Mouse (Mus musculus): Measurements from ENCODE around the gene Dusp14. TPM values are rescaled to one million over a fixed set of nuclear protein-coding genes. Genes with fewer than 3 reads are reported as not detected.
A peak's percentile ranks its signal among the peaks of the same experiment; 100 is the strongest.

The Dusp14 gene
- polyA plus RNA-seq, 1 experiment from 2014 or later, result 21.9 TPM

GRCm38 (mm10) chr11:84073816-84074764 lies 5.0 kb upstream of the Dusp14 start:
- WGBS, result 49% methylated on average over 7 of the region's 7 CpGs
- Histone ChIP-seq H3K9me3 (ENCODE audit: control insufficient read depth, low read depth, low read length) (no peaks in the 10 kb centered on the region), H3K27me3 (ENCODE audit: control insufficient read depth, insufficient read depth, low read length) (no peaks in the 10 kb centered on the region), H3K9ac (replicated peaks; ENCODE audit: low read depth, low read length) (no peak overlapping the region), H3K4me3 (ENCODE audit: low read depth, low read length) (no peak overlapping the region), H3K36me3 (ENCODE audit: control insufficient read depth, insufficient read depth, low read length) (0 out of 2 replicates have a peak, but pooled peaks cover 7% of the 10 kb centered on the region), H3K4me2 (replicated peaks; ENCODE audit: low read depth, low read length) (no peak overlapping the region), H3K27ac (ENCODE audit: low read length) (no peak overlapping the region), H3K4me1 (ENCODE audit: control insufficient read depth, insufficient read depth, low read length) (peaks cover 19% of the 10 kb centered on the region)
- ATAC-seq (ENCODE audit: insufficient number of reproducible peaks, insufficient read depth, low FRiP score, low read depth), result no peak

- Histone ChIP-seq H3K9ac (replicated peaks; ENCODE audit: low read depth, low read length) (no peak overlapping the region), H3K4me1 (ENCODE audit: control insufficient read depth, insufficient read depth, low read length) (peaks cover 19% of the 10 kb centered on the region), H3K36me3 (ENCODE audit: control insufficient read depth, insufficient read depth, low read length) (no peaks in the 10 kb centered on the region), H3K27me3 (ENCODE audit: control insufficient read depth, insufficient read depth, low read length) (no peaks in the 10 kb centered on the region), H3K9me3 (ENCODE audit: control insufficient read depth, low read depth, low read length) (no peaks in the 10 kb centered on the region), H3K27ac (ENCODE audit: low read length) (no peak overlapping the region), H3K4me2 (replicated peaks; ENCODE audit: low read depth, low read length) (no peak overlapping the region), H3K4me3 (ENCODE audit: low read depth, low read length) (no peak overlapping the region)
- WGBS, result 32% methylated on average over 9 of the region's 9 CpGs
- ATAC-seq (ENCODE audit: insufficient number of reproducible peaks, insufficient read depth, low FRiP score, low read depth), result no peak
Measured at GRCm38 (mm10) chr11:84072904-84073651, 4.0 kb upstream of the Dusp14 start.

DNA sequence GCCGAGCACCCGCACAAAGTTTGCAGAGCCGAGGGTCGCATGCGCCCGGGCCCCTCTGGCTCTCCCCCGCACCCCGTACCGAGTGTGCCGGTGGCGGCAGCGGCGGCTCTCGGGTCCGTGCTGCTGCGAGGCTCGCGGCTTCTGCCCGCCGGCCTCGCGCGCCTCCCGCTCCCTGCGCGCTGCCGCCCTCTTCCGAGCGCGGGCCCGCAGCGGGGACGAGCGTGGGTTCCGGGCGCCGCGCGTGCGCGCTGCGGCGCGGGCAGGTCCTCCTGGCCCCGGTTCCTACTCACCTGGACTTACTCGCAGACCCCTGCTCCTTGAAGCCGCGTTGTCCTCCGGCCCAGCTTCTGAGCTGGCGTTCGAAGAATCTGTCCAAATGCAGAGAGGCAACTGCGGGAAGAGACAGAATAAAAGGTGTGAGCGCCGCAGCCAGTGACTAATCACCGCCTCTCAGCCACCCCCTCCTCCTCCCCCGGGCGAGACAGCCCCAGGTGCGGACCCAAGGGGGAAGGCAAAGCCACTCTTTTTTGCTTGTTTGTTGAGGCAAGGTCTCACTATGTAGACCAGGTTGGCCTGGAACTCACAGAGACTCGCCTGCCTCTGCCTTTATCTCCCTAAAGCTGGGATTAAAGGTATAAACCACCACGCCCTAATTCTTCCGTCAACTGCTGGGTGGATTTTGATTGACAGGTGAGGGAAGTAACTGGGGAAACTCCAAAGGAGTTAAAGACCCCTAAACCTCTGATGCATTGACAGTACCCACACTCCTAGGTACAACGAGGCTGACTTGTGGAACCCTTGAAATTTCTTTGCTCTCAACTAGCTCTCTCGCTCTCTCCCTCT lies 649 bp downstream of the Dusp14 start:
- peak; percentile 73 for ATAC-seq (ENCODE audit: insufficient number of reproducible peaks, insufficient read depth, low FRiP score, low read depth)
- WGBS, result 3% methylated on average over 60 of the region's 63 CpGs
- Histone ChIP-seq H3K4me3 (ENCODE audit: low read depth, low read length) (peak overlapping the region; percentile 56), H3K9ac (replicated peaks; ENCODE audit: low read depth, low read length) (peak overlapping the region; percentile 43), H3K4me1 (ENCODE audit: control insufficient read depth, insufficient read depth, low read length) (peaks cover 13% of the 10 kb centered on the region), H3K4me2 (replicated peaks; ENCODE audit: low read depth, low read length) (peak overlapping the region; percentile 69), H3K36me3 (ENCODE audit: control insufficient read depth, insufficient read depth, low read length) (no peaks in the 10 kb centered on the region), H3K27ac (ENCODE audit: low read length) (no peak overlapping the region), H3K27me3 (ENCODE audit: control insufficient read depth, insufficient read depth, low read length) (no peaks in the 10 kb centered on the region), H3K9me3 (ENCODE audit: control insufficient read depth, low read depth, low read length) (no peaks in the 10 kb centered on the region)

GRCm38 (mm10) chr11:84067720-84068190 lies 1.3 kb downstream of the Dusp14 start:
- Histone ChIP-seq H3K4me3 (ENCODE audit: low read depth, low read length) (peak overlapping the region; percentile 56), H3K27me3 (ENCODE audit: control insufficient read depth, insufficient read depth, low read length) (no peaks in the 10 kb centered on the region), H3K9me3 (ENCODE audit: control insufficient read depth, low read depth, low read length) (no peaks in the 10 kb centered on the region), H3K9ac (replicated peaks; ENCODE audit: low read depth, low read length) (peak overlapping the region; percentile 43), H3K27ac (ENCODE audit: low read length) (no peak overlapping the region), H3K4me1 (ENCODE audit: control insufficient read depth, insufficient read depth, low read length) (peaks cover 7% of the 10 kb centered on the region), H3K36me3 (ENCODE audit: control insufficient read depth, insufficient read depth, low read length) (no peaks in the 10 kb centered on the region), H3K4me2 (replicated peaks; ENCODE audit: low read depth, low read length) (peak overlapping the region; percentile 69)
- 4% methylated on average over 21 of the region's 21 CpGs for WGBS
- ATAC-seq (ENCODE audit: insufficient number of reproducible peaks, insufficient read depth, low FRiP score, low read depth), result peak; percentile 38; the same call in 1 of the 2 replicates

GRCm38 (mm10) chr11:84066927-84067645 lies 2.0 kb downstream of the Dusp14 start:
- Histone ChIP-seq H3K9ac (replicated peaks; ENCODE audit: low read depth, low read length) (no peak overlapping the region), H3K9me3 (ENCODE audit: control insufficient read depth, low read depth, low read length) (no peaks in the 10 kb centered on the region), H3K27me3 (ENCODE audit: control insufficient read depth, insufficient read depth, low read length) (no peaks in the 10 kb centered on the region), H3K4me3 (ENCODE audit: low read depth, low read length) (peak overlapping the region; percentile 56), H3K36me3 (ENCODE audit: control insufficient read depth, insufficient read depth, low read length) (no peaks in the 10 kb centered on the region), H3K4me2 (replicated peaks; ENCODE audit: low read depth, low read length) (peak overlapping the region; percentile 69), H3K27ac (ENCODE audit: low read length) (no peak overlapping the region), H3K4me1 (ENCODE audit: control insufficient read depth, insufficient read depth, low read length) (0 out of 2 replicates have a peak, but pooled peaks cover 6% of the 10 kb centered on the region)
- whole genome bisulfite sequencing, result 9% methylated on average over 18 of the region's 18 CpGs
- no peak for ATAC-seq (ENCODE audit: insufficient number of reproducible peaks, insufficient read depth, low FRiP score, low read depth)

- no peak overlapping the region for H3K4me3 ChIP-seq (ENCODE audit: low read depth, low read length)
- H3K4me1 ChIP-seq (ENCODE audit: control insufficient read depth, insufficient read depth, low read length), result 0 out of 2 replicates have a peak, but pooled peaks cover 6% of the 10 kb centered on the region
- H3K9ac ChIP-seq (replicated peaks; ENCODE audit: low read depth, low read length), result no peak overlapping the region
- no peaks in the 10 kb centered on the region for H3K27me3 ChIP-seq (ENCODE audit: control insufficient read depth, insufficient read depth, low read length)
- H3K27ac ChIP-seq (ENCODE audit: low read length), result no peak overlapping the region
- ATAC-seq (ENCODE audit: insufficient number of reproducible peaks, insufficient read depth, low FRiP score, low read depth), result no peak
- no peaks in the 10 kb centered on the region for H3K9me3 ChIP-seq (ENCODE audit: control insufficient read depth, low read depth, low read length)
- no peaks in the 10 kb centered on the region for H3K36me3 ChIP-seq (ENCODE audit: control insufficient read depth, insufficient read depth, low read length)
- WGBS, result 3% methylated on average over 11 of the region's 11 CpGs
- H3K4me2 ChIP-seq (replicated peaks; ENCODE audit: low read depth, low read length), result peak overlapping the region; percentile 69; the same call in 1 of the 2 replicates
Measured at GRCm38 (mm10) chr11:84066071-84066481, 3.0 kb downstream of the Dusp14 start.

GRCm38 (mm10) chr11:84063631-84064209 lies 5.3 kb downstream of the Dusp14 start:
- H3K27me3 ChIP-seq (ENCODE audit: control insufficient read depth, insufficient read depth, low read length), result no peaks in the 10 kb centered on the region
- 73% methylated on average over 3 of the region's 3 CpGs for WGBS
- no peaks in the 10 kb centered on the region for H3K36me3 ChIP-seq (ENCODE audit: control insufficient read depth, insufficient read depth, low read length)
- no peak overlapping the region for H3K27ac ChIP-seq (ENCODE audit: low read length)
- no peak overlapping the region for H3K4me2 ChIP-seq (replicated peaks; ENCODE audit: low read depth, low read length)
- H3K4me3 ChIP-seq (ENCODE audit: low read depth, low read length), result no peak overlapping the region
- no peaks in the 10 kb centered on the region for H3K9me3 ChIP-seq (ENCODE audit: control insufficient read depth, low read depth, low read length)
- ATAC-seq (ENCODE audit: insufficient number of reproducible peaks, insufficient read depth, low FRiP score, low read depth), result no peak
- 0 out of 2 replicates have a peak, but pooled peaks cover 6% of the 10 kb centered on the region for H3K4me1 ChIP-seq (ENCODE audit: control insufficient read depth, insufficient read depth, low read length)
- no peak overlapping the region for H3K9ac ChIP-seq (replicated peaks; ENCODE audit: low read depth, low read length)

Data from stomach, embryonic 14.5 days (tissue).